Mouse (Mus musculus) lung, adult 10 weeks (tissue): ENCODE data around the gene Slc25a35. TPM values are rescaled to one million over a fixed set of nuclear protein-coding genes. Genes with fewer than 3 reads are reported as not detected.

Experiments used
- polyA plus RNA-seq: library from polyadenylated mRNA; stranded (reverse); fragments of 350-450 nt; fragmentation: Illumina TruSeq; extraction: RNeasy Lipid Tissue Mini Kit (QIAGEN cat#74804); gene quantifications from one replicate; pipeline ENCODE4 v1.2.3, GENCODE M21; 2014; ENCODE audit warnings: low read depth, low replicate concordance; ENCODE audit not compliant: insufficient read depth

Slc25a35 gene
- 9.0 TPM for polyA plus RNA-seq

GRCm38 (mm10) chr11:68967337-68968282, at the start of gene Slc25a35:
Gene Slc25a35, plus strand, starts transcription at chr11:68968131.

GRCm38 (mm10) chr11:68926981-68927380, 41.0 kb upstream of the Slc25a35 start, which contains the start of gene Odf4:
Gene Odf4, minus strand, starts transcription at chr11:68927081.

GRCm38 (mm10) chr11:68957308-68957707, 10.6 kb upstream of the Slc25a35 start, which contains the start of gene Arhgef15:
Gene Arhgef15, minus strand, starts transcription at chr11:68957480.

GRCm38 (mm10) chr11:68975085-68975484, 7.2 kb downstream of the Slc25a35 start, which contains the start of gene Rangrf:
Gene Rangrf, minus strand, starts transcription at chr11:68975185.

GRCm38 (mm10) chr11:69008182-69009121, 40.5 kb downstream of the Slc25a35 start, which contains the start of gene Pfas:
Gene Pfas, minus strand, starts transcription at chr11:69008460.

GRCm38 (mm10) chr11:69015644-69016441, 47.9 kb downstream of the Slc25a35 start, which contains the start of gene Ctc1:
Gene Ctc1, plus strand, starts transcription at chr11:69015911.

Other genes starting within 250 kb of the Slc25a35 start
- gene Ndel1, start 96.3 kb upstream of the Slc25a35 start, polyA plus RNA-seq: 43.4 TPM
- not detected for gene Rnf222, start 79.6 kb upstream of the Slc25a35 start, polyA plus RNA-seq
- 2,813 TPM for gene Rpl26, start 66.5 kb upstream of the Slc25a35 start, polyA plus RNA-seq
- gene Odf4, start 41.0 kb upstream of the Slc25a35 start, polyA plus RNA-seq: not detected
- 34.6 TPM for gene Arhgef15, start 10.7 kb upstream of the Slc25a35 start, polyA plus RNA-seq
- gene Rangrf, start 7.1 kb downstream of the Slc25a35 start, polyA plus RNA-seq: 17.0 TPM
- 2.7 TPM for gene Pfas, start 40.3 kb downstream of the Slc25a35 start, polyA plus RNA-seq
- gene Ctc1, start 47.8 kb downstream of the Slc25a35 start, polyA plus RNA-seq: 14.5 TPM
- gene Aurkb, start 77.5 kb downstream of the Slc25a35 start, polyA plus RNA-seq: 1.7 TPM
- 15.7 TPM for gene Borcs6, start 91.6 kb downstream of the Slc25a35 start, polyA plus RNA-seq
- gene Tmem107, start 102.7 kb downstream of the Slc25a35 start, polyA plus RNA-seq: 46.5 TPM
- 71.0 TPM for gene Vamp2, start 120.4 kb downstream of the Slc25a35 start, polyA plus RNA-seq
- 18.4 TPM for gene Per1, start 127.1 kb downstream of the Slc25a35 start, polyA plus RNA-seq
- 0.12 TPM for gene Hes7, start 152.3 kb downstream of the Slc25a35 start, polyA plus RNA-seq
- gene 9130213A22Rik, start 154.5 kb downstream of the Slc25a35 start, polyA plus RNA-seq: 0.39 TPM
- 0.39 TPM for gene Aloxe3, start 157.8 kb downstream of the Slc25a35 start, polyA plus RNA-seq
- not detected for gene Alox12b, start 188.9 kb downstream of the Slc25a35 start, polyA plus RNA-seq
- gene Alox8, start 229.7 kb downstream of the Slc25a35 start, polyA plus RNA-seq: 0.07 TPM